Comparison of ENCODE assay signal across 15 mouse cellular contexts in the genomic region with DNA sequence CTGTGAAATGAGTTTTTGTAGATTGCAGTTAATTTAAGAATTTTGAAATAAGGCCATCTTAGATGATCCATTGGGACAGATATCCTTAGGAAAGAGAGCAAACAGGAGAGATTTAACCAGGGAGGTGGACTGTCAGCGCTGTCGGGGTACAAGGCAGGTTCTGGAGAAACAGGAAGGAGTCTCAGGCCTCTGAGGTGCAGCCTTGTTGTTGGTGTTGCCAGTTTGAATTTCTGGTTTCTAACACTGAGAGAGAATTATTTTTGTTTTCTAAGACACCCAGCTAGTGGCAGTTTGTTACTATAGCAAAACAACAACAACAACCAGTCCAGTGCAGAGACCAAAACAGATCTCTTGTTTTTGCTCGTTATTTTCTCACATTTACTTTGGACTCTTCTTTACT. TPM values are rescaled to one million over a fixed set of nuclear protein-coding genes. Genes with fewer than 3 reads are reported as not detected.
A peak's percentile ranks its signal among the peaks of the same experiment; 100 is the strongest.
DNase-seq lines count a peak whose midpoint lies in the region; ATAC-seq and TF ChIP-seq lines count a peak whose summit lies in the region.
"Had no signal": no experiment of that assay in that cellular context is flagged by ENCODE, and none has a peak within 500 bp of the region (broad histone marks: within the 10 kb centered on the region; RNA-seq: fewer than 3 reads in every experiment).

No protein-coding gene starts in this region.

- no peak overlapping the region for H3K4me3 ChIP-seq in intestine, postnatal 0 days (ENCODE audit: low read depth, low read length)
- no peak overlapping the region for H3K4me3 ChIP-seq in intestine, embryonic 15.5 days (replicated peaks)
- H3K4me3 ChIP-seq in megakaryocyte, embryonic 14.5 days (replicated peaks), result peak overlapping the region; percentile 50
- H3K4me3 ChIP-seq: erythroblast, embryonic 14.5 days; midbrain, embryonic 13.5 days; neural tube, embryonic 12.5 days had no signal

- H3K27me3 ChIP-seq in intestine, postnatal 0 days (replicated peaks; ENCODE audit: control insufficient read depth, insufficient read depth, low read length), result no peaks in the 10 kb centered on the region
- no peaks in the 10 kb centered on the region for H3K27me3 ChIP-seq in intestine, embryonic 15.5 days (replicated peaks)
- H3K27me3 ChIP-seq in megakaryocyte, embryonic 14.5 days (replicated peaks), result no peaks in the 10 kb centered on the region
- H3K27me3 ChIP-seq: midbrain, embryonic 13.5 days; neural tube, embryonic 12.5 days had no signal

- no peak for TF ChIP-seq CTCF in intestine, postnatal 0 days (IDR thresholded peaks at IDR 0.05; ENCODE audit: low read depth)

- no peak for ATAC-seq in intestine, postnatal 0 days
- ATAC-seq in intestine, embryonic 15.5 days, result no peak
- ATAC-seq in megakaryocyte, adult 5-6 weeks (ENCODE audit: poor library complexity, severe bottlenecking), result no peak
- ATAC-seq in megakaryocyte-erythroid progenitor cell, adult 5-6 weeks (replicated peaks; ENCODE audit: low FRiP score, low TSS enrichment, poor library complexity, severe bottlenecking), result peak; percentile 45; the same call in 1 of the 2 replicates
- ATAC-seq: forebrain, postnatal 0 days; hindbrain, embryonic 16.5 days had no signal

- H3K27ac ChIP-seq in intestine, postnatal 0 days (ENCODE audit: low read depth, low read length), result no peak overlapping the region
- no peak overlapping the region for H3K27ac ChIP-seq in intestine, embryonic 15.5 days
- H3K27ac ChIP-seq: neural tube, embryonic 12.5 days had no signal

- H3K4me2 ChIP-seq in intestine, postnatal 0 days (replicated peaks; ENCODE audit: low read depth), result 0 out of 2 replicates have a peak overlapping the region, but pooled peaks have one; percentile 25
- no peak overlapping the region for H3K4me2 ChIP-seq in intestine, embryonic 15.5 days (replicated peaks)
- H3K4me2 ChIP-seq: neural tube, embryonic 12.5 days had no signal

- H3K36me3 ChIP-seq in intestine, postnatal 0 days (ENCODE audit: control insufficient read depth, insufficient read depth), result no peaks in the 10 kb centered on the region
- H3K36me3 ChIP-seq in intestine, embryonic 15.5 days, result no peaks in the 10 kb centered on the region
- H3K36me3 ChIP-seq in megakaryocyte, embryonic 14.5 days (replicated peaks; ENCODE audit: low read length), result peaks cover 22% of the 10 kb centered on the region
- H3K36me3 ChIP-seq: midbrain, embryonic 13.5 days; neural tube, embryonic 12.5 days had no signal

- peaks cover 2% of the 10 kb centered on the region; the same call in 1 of the 2 replicates for H3K4me1 ChIP-seq in intestine, postnatal 0 days (replicated peaks; ENCODE audit: control insufficient read depth, insufficient read depth, low read length)
- H3K4me1 ChIP-seq in intestine, embryonic 15.5 days (replicated peaks), result peaks cover 9% of the 10 kb centered on the region
- peaks cover 84% of the 10 kb centered on the region for H3K4me1 ChIP-seq in megakaryocyte, embryonic 14.5 days

- H3K9me3 ChIP-seq in intestine, postnatal 0 days (ENCODE audit: control insufficient read depth), result no peaks in the 10 kb centered on the region
- no peaks in the 10 kb centered on the region for H3K9me3 ChIP-seq in intestine, embryonic 15.5 days
- H3K9me3 ChIP-seq in megakaryocyte, embryonic 14.5 days, result no peaks in the 10 kb centered on the region
- H3K9me3 ChIP-seq: midbrain, embryonic 13.5 days; neural tube, embryonic 12.5 days had no signal

- WGBS in intestine, postnatal 0 days, result 78% methylated on average over 3 of the region's 3 CpGs
- WGBS in intestine, embryonic 15.5 days, result 75% methylated on average over 3 of the region's 3 CpGs

- H3K9ac ChIP-seq in intestine, postnatal 0 days (ENCODE audit: low read depth, low read length), result no peak overlapping the region
- no peak overlapping the region for H3K9ac ChIP-seq in intestine, embryonic 15.5 days
- H3K9ac ChIP-seq: forebrain, postnatal 0 days; neural tube, embryonic 12.5 days had no signal

- peak; percentile 10 for DNase-seq in T-cell, adult 2 months (ENCODE audit: low spot score)
- no peak for DNase-seq in adrenal gland, postnatal 14 days
- DNase-seq in cerebellum, postnatal 36 days, result no peak
- DNase-seq: adrenal gland, postnatal 25 days; cerebellum, postnatal 10 days; forebrain, postnatal 0 days had no signal

RNA-seq across cellular contexts. Expression of a gene that starts 42.2 kb away (rescaled TPM):
- 27.0 and 30.4 TPM in 2 replicates for polyA plus RNA-seq in intestine, postnatal 0 days (2015; fragmentation: Nextera tagmentation; extraction: Ambion mirVana)
- polyA plus RNA-seq in intestine, embryonic 15.5 days (2015; fragmentation: Nextera tagmentation; extraction: Ambion mirVana), result 45.6 and 48.4 TPM in 2 replicates
- 5.8 and 14.0 TPM in 2 replicates for polyA plus RNA-seq in megakaryocyte, embryonic 14.5 days (2012; ENCODE audit: insufficient read depth, low replicate concordance)
- total RNA-seq in megakaryocyte, adult 5-6 weeks (2015), result 64.2 and 73.2 TPM in 2 replicates
- 34.2 and 34.5 TPM in 2 replicates for total RNA-seq in megakaryocyte, adult 5-6 weeks (2017)
- total RNA-seq in megakaryocyte-erythroid progenitor cell, adult 5-6 weeks (2014; fragmentation: Nextera tagmentation), result 34.1 and 54.9 TPM in 2 replicates
- 31.8 and 44.1 TPM in 2 replicates for total RNA-seq in megakaryocyte-erythroid progenitor cell, adult 5-6 weeks (2017)
- 62.3 and 64.9 TPM in 2 replicates for total RNA-seq in adrenal gland, postnatal 14 days (2021)
